Mouse (Mus musculus) lung, embryonic 14.5 days (tissue): ENCODE measurements around the gene Klc1. TPM values are rescaled to one million over a fixed set of nuclear protein-coding genes. Genes with fewer than 3 reads are reported as not detected.

Experiments used
- ATAC-seq: fragments of 200-750 bp; cut with Nextera tagmentation; 2 replicates; pipeline ENCODE4 v1.8.0; 2017; ENCODE audit warnings: mild to moderate bottlenecking, moderate TSS enrichment, moderate library complexity; ENCODE audit not compliant: insufficient read depth
- DNase-seq: peaks from one replicate; pipeline ENCODE4 v3.0.0-alpha.2; 2015
- H3K27ac ChIP-seq: fragments of 300-500 bp; sonication (generic); 2 replicates; pipeline ENCODE4 v1.5.1; 2014; ENCODE audit warnings: low read depth, mild to moderate bottlenecking, moderate library complexity
- H3K27me3 ChIP-seq: fragments of 300-500 bp; sonication (generic); 2 replicates; pipeline ENCODE4 v1.6.1; 2014; ENCODE audit warnings: low read length, control low read depth; ENCODE audit not compliant: insufficient read depth
- H3K36me3 ChIP-seq: fragments of 300-500 bp; sonication (generic); 2 replicates; pipeline ENCODE4 v1.6.1; 2014; ENCODE audit warnings: control low read depth; ENCODE audit not compliant: insufficient read depth
- H3K4me1 ChIP-seq: fragments of 300-500 bp; sonication (generic); 2 replicates; pipeline ENCODE4 v1.6.1; 2014; ENCODE audit warnings: antibody characterized with exemption, control low read depth; ENCODE audit not compliant: insufficient read depth
- H3K4me2 ChIP-seq: fragments of 300-500 bp; sonication (generic); 2 replicates; pipeline ENCODE4 v1.6.1; 2014; ENCODE audit warnings: mild to moderate bottlenecking
- H3K4me3 ChIP-seq: fragments of 300-500 bp; sonication (generic); 2 replicates; pipeline ENCODE4 v1.5.1; 2014; ENCODE audit warnings: low read depth, low read length
- H3K9ac ChIP-seq: fragments of 300-500 bp; sonication (generic); 2 replicates; pipeline ENCODE4 v1.6.1; 2014
- H3K9me3 ChIP-seq: fragments of 300-500 bp; sonication (generic); 2 replicates; pipeline ENCODE4 v1.6.1; 2016; ENCODE audit warnings: low read depth, low read length, control low read depth
- CTCF ChIP-seq: IDR thresholded peaks from 2 replicates; pipeline ENCODE4 v1.5.1; 2016; ENCODE audit warnings: antibody characterized with exemption, low read depth
- WGBS: fragments of 180-500 bp; shearing (Covaris S2); extraction: QIAGEN DNeasy Blood & Tissue Kit; methylation state at CpG from one replicate; pipeline ENCODE4 v1.1.7; 2014; 5-methylcytosine and 5-hydroxymethylcytosine counted together
- polyA plus RNA-seq: library from polyadenylated mRNA; unstranded; fragments of >200 nt; fragmentation: Nextera tagmentation; extraction: Ambion mirVana; gene quantifications from 2 replicates; pipeline ENCODE4 v1.2.1, GENCODE M21; 2014

Klc1 gene
- polyA plus RNA-seq, 1 experiment from 2014 or later: 96.7 TPM

GRCm38 (mm10) chr12:111800459-111801183 lies 42.0 kb downstream of the Klc1 start:
- ATAC-seq: no peak
- Histone ChIP-seq H3K36me3 (peaks cover 96% of the 10 kb centered on the region), H3K9me3 (no peaks in the 10 kb centered on the region), H3K4me3 (no peak overlapping the region), H3K4me2 (no peak overlapping the region), H3K27me3 (no peaks in the 10 kb centered on the region), H3K27ac (no peak overlapping the region), H3K9ac (no peak overlapping the region), H3K4me1 (no peaks in the 10 kb centered on the region)
- no peak for DNase-seq
- 80% methylated on average over 10 of the region's 10 CpGs for WGBS
- TF ChIP-seq CTCF: no peak

DNA sequence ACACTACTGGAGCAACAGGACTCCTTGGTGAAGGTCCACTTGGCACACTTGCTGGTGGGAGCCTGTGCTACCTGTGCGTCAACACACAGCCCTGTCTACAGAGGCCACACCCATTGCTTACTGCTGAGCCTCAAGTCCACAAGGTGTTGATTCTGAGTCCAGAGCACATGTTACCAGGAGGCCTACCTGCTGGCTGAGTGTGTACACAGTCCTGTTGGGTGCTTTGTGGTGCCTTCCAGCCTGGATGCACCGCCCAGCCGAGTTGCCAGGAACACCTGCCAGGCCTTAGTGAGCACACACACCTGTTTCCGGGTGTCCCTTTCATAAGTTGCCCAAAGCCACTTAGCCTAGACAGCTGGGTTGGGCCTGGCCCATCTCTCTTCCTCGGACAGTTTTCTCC lies 44.9 kb downstream of the Klc1 start:
- H3K27me3 ChIP-seq: no peaks in the 10 kb centered on the region
- TF ChIP-seq CTCF: no peak
- no peak overlapping the region for H3K4me2 ChIP-seq
- ATAC-seq: no peak; the same call in 1 of the 2 replicates
- no peak overlapping the region for H3K9ac ChIP-seq
- no peak overlapping the region for H3K27ac ChIP-seq
- no peaks in the 10 kb centered on the region for H3K9me3 ChIP-seq
- H3K36me3 ChIP-seq: peaks cover 97% of the 10 kb centered on the region
- DNase-seq: no peak
- 74% methylated on average over 5 of the region's 5 CpGs for WGBS
- H3K4me3 ChIP-seq: no peak overlapping the region
- no peaks in the 10 kb centered on the region for H3K4me1 ChIP-seq

GRCm38 (mm10) chr12:111808775-111809174 lies 50.1 kb downstream of the Klc1 start:
- no peak for TF ChIP-seq CTCF
- no peaks in the 10 kb centered on the region for H3K27me3 ChIP-seq
- no peaks in the 10 kb centered on the region for H3K9me3 ChIP-seq
- no peak overlapping the region for H3K4me2 ChIP-seq
- DNase-seq (no peak), ATAC-seq (no peak)
- WGBS: 89% methylated on average over 6 of the region's 6 CpGs
- peaks cover 11% of the 10 kb centered on the region; the same call in 1 of the 2 replicates for H3K4me1 ChIP-seq
- no peak overlapping the region for H3K27ac ChIP-seq
- no peak overlapping the region for H3K9ac ChIP-seq
- H3K4me3 ChIP-seq: no peak overlapping the region
- peaks cover 59% of the 10 kb centered on the region for H3K36me3 ChIP-seq

DNA sequence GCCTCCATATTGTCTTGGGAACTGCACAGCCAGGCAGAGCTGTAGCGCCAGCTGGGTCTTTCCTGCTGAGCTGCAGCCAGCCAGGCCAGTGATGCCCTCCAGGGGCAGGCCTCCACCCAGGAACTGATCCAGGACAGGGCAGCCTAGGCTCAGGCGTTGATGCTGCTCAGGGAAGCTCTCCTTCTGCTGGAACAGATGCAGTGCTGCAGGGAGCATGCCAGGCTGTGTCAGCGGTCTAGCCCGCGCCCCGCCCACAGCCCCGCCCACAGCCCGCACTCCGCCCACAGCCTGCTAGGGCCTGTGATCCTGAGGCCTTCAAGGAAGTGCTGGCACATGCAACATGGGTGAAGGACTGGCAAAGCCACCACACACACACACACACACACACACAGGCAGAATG lies 51.1 kb downstream of the Klc1 start:
- 0 out of 2 replicates have a peak overlapping the region, but pooled peaks have one; percentile 36 for H3K27ac ChIP-seq
- H3K36me3 ChIP-seq: peaks cover 50% of the 10 kb centered on the region
- DNase-seq (peak; percentile 83), ATAC-seq (peak; percentile 23; the same call in 1 of the 2 replicates)
- H3K4me1 ChIP-seq: peaks cover 11% of the 10 kb centered on the region; the same call in 1 of the 2 replicates
- no peaks in the 10 kb centered on the region for H3K27me3 ChIP-seq
- H3K9ac ChIP-seq: peak overlapping the region; percentile 36
- 8% methylated on average over 9 of the region's 9 CpGs for WGBS
- TF ChIP-seq CTCF: peak; percentile 41; the same call in 1 of the 2 replicates
- H3K9me3 ChIP-seq: no peaks in the 10 kb centered on the region
- no peak overlapping the region for H3K4me2 ChIP-seq
- no peak overlapping the region for H3K4me3 ChIP-seq

DNA sequence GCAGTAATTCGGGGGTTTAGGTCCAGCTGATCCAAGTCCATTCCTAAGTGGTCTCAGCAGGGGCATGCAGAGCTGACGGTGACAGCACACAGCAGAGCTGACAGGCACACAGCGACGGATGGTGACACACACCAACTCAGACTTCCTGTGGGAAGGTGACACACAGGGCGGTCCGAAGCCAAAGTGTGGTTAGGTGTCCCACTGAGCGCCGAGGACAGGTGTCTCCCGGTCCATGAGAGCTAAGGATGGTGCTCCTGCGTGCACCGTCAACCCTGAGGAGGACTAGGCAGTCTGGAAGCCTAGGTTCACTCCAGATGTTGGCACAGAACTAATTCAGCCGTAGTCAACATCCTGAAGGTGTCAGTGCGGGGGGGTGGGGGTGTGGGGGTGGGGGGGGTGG lies 53.4 kb downstream of the Klc1 start:
- no peak for ATAC-seq
- no peak for TF ChIP-seq CTCF
- H3K27me3 ChIP-seq: no peaks in the 10 kb centered on the region
- H3K27ac ChIP-seq: no peak overlapping the region
- WGBS: 81% methylated on average over 13 of the region's 13 CpGs
- H3K4me1 ChIP-seq: peaks cover 27% of the 10 kb centered on the region
- no peak for DNase-seq
- H3K9ac ChIP-seq: no peak overlapping the region
- no peak overlapping the region for H3K4me3 ChIP-seq
- no peak overlapping the region for H3K4me2 ChIP-seq
- H3K9me3 ChIP-seq: no peaks in the 10 kb centered on the region
- H3K36me3 ChIP-seq: peaks cover 27% of the 10 kb centered on the region

DNA sequence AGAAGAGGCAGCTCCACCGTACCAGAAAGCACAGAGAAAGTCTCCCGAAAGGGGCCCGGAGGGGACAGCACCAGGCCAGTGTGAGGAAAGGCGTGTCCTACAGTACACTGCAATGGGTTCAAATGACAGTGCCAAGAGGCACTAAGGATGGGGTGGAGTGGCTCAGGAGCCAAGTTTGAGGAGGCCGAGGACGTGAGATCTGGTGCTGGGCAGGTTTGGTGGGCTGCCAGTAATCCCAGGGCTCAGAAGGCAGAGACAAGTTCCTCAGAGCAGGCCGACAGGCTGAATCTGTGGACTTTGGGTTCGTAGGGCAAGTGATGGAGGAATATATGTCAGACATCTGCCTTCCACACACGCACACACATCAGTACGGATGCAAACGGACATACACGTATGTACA lies 54.0 kb downstream of the Klc1 start:
- no peak for ATAC-seq
- Histone ChIP-seq H3K4me1 (peaks cover 28% of the 10 kb centered on the region), H3K9ac (peak overlapping the region; percentile 66), H3K27ac (no peak overlapping the region), H3K27me3 (no peaks in the 10 kb centered on the region), H3K4me2 (peak overlapping the region; percentile 62), H3K36me3 (peaks cover 23% of the 10 kb centered on the region), H3K9me3 (no peaks in the 10 kb centered on the region), H3K4me3 (peak overlapping the region; percentile 76)
- WGBS: 53% methylated on average over 12 of the region's 12 CpGs
- DNase-seq: no peak
- TF ChIP-seq CTCF: no peak

DNA sequence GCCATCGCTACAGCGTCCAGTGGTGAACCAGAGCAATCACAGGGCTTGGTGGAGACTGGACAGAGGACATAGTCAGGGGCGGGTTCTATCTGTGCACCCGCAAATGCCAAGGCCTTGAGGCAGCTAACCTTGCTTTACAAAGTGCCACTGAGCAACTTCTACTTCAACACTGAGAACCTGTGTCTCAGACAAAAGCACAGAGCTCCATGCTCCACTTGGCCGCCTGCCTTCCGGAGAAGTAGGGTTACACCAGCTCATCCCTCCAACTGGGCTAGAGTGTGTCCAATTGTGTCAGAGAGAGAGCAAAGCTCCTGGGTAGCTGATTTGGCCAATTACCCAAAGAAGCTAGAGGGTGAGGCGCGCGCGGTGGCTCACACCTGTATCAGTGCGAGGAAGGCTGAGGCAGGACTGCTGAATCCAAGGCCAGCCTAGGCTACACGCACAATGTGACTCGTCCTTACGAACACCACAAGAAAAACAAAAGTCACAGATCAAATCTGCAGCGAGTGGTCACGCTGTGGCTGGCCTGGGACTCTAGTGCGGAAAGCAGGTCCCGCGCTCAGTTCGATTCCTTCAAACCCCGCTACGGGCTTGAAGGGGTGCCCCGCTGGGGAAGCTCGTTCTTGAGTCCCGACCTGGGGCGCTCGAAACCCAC lies 54.6 kb downstream of the Klc1 start:
- Histone ChIP-seq H3K27me3 (no peaks in the 10 kb centered on the region), H3K9me3 (no peaks in the 10 kb centered on the region), H3K36me3 (peaks cover 17% of the 10 kb centered on the region), H3K9ac (peak overlapping the region; percentile 66), H3K4me3 (peak overlapping the region; percentile 76), H3K4me1 (peaks cover 28% of the 10 kb centered on the region), H3K27ac (no peak overlapping the region), H3K4me2 (peak overlapping the region; percentile 62)
- 0 out of 2 replicates have a peak, but pooled peaks have one; percentile 0 for ATAC-seq
- WGBS: 3% methylated on average over 27 of the region's 27 CpGs
- peak; percentile 12 for DNase-seq
- no peak for TF ChIP-seq CTCF
